Mouse (Mus musculus) testis, postnatal 14 days (tissue): ENCODE measurements around the gene Smim14.
A peak's percentile ranks its signal among the peaks of the same experiment; 100 is the strongest.
"Not testable (repeated sequence)": the region's sequence is repeated elsewhere in the genome, so short reads cannot be mapped to it uniquely, and the experiment has no call there.

Experiments used
- DNase-seq: peaks from one replicate; pipeline ENCODE4 v3.0.0; 2021; ENCODE audit warnings: low spot score

The Smim14 gene

DNA sequence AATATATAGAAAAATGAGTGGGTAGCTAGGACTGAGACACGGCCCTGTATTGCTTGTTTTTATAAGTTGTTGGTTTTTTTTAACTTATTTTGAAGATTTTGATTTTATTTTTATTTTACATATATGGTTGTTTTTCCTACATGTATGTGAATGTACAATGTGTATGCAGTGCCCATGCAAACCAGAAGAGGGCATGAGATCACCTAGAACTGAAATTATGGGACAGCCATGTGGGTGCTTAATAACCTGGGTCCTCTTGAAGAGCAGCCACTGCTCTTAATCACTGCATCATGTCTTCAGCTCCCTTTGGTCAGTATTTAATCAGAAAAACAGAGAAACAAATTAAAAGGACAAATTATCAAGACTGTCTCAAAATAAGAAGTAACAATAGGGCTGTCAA lies 15.2 kb downstream of the Smim14 start:
- no peak for DNase-seq

DNA sequence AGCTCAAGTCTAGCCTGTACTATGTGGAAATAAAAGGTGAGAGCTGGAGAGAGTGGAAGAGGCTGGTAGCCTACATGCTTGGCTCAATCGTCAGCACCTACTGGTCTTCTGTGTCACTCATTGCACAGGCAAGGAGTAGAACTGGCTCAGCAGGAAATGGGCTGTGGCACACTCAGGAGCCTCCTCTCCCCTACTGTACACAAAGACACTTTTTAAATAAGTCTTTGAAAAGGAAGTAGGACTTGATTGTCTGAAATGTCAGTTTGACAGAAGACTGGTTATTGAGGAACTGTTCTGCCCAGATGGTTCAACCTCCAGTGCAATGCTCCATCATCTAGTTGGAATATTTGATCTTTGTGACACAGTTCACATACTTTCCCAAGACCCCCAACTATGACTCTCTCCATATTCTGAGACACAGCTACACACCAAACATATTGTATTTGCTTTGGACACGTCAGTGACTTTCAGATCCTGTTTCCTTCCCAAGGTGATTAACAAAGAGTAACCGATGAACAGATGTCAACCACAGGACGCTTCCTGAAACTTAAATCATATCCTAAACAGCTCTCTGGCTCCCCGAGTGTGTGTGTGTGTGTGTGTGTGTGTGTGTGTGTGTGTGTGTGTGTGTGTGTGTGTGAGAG lies 22.2 kb downstream of the Smim14 start:
- DNase-seq = no peak

DNA sequence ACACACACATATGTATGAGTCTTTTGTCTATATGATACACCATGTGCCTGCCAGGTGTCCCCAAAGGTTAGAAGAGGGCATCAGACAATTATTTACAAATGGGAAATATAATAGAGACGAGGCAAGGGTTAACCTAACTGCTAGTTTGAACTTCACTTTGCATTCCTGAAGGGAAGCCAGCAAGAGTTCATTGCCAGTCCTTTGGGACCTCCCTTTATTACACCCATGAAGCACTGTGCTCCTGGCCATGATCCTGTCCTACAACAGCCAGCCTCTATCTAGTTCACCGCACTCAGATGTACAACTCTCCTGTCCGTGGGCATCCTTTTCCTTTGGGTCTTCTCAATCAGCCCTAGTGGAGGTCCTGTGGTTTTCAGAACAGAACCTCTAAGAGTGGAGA lies 23.5 kb downstream of the Smim14 start:
- DNase-seq = no peak

DNA sequence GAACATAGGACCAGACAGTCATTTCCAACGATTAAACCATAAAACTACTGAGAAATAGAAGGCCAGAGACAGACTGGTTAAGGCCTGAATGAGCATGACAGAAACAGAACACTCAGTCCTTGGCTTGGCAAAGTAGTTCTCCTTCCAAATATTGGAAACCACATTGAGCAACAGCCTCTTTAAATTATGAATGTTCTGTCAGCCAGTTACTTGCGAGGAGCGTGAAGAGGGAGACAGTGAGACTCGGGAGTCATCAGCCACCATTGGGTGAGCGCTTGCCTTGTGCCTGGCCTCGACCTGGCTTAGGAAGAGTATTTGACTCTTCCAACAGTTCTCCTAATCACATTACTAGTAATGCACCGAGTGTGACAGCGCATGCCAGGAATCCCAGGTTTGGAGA lies 28.6 kb downstream of the Smim14 start:
- DNase-seq = no peak

DNA sequence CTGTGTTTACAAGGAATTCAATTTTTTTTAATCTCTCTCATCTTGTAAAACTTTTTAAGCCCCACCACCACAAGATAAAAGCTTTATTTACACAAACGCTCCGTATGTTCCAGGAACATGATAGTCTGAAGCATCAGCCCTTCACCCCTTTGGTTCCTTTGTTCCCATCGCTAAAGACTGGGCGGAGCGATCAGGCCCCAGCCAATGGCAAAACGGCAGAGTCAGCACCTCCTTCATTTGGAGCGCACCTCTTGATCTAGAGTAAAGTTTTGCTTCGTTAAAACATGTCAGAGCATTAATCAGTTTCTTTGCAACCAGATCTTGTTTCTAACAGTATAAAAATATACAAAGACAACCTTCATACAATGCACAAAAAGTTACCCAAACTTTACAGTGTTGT lies 31.2 kb downstream of the Smim14 start:
- no peak for DNase-seq

DNA sequence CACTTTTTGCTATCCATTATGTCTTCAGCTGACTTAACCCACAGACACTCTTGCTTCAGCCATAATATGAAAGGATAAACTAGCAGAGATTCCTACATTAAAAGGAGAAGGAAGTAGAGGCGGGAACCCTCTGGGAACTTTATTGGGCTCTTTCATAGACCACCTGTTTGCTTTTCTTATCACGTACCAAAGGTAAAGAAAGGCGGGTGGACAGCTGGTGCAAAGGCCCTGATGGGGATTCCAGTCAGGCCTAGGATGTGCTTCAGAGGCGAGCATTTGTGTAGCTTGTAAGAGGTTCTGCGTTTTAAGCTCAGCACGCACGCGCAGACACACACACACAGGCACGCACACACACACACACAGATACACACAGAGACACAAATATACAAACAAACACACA lies 35.6 kb downstream of the Smim14 start:
- DNase-seq = no peak

DNA sequence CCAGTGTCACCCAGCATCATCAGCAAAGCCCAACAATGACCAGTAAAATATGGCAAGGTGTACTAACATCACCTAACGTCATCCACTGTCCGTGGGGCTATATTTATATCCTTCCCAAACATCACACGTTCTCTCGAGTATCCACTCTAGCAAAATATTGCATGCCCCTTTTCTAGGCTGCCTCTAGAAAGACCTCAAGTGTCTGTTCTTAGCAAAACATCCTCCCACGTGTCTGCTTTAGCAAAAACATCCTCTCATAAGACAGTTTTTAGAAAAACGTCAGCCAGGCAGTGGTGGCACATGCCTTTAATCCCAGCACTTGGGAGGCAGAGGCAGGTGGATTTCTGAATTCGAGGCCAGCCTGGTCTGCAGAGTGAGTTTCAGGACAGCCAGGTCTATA lies 36.8 kb downstream of the Smim14 start:
- no peak for DNase-seq

DNA sequence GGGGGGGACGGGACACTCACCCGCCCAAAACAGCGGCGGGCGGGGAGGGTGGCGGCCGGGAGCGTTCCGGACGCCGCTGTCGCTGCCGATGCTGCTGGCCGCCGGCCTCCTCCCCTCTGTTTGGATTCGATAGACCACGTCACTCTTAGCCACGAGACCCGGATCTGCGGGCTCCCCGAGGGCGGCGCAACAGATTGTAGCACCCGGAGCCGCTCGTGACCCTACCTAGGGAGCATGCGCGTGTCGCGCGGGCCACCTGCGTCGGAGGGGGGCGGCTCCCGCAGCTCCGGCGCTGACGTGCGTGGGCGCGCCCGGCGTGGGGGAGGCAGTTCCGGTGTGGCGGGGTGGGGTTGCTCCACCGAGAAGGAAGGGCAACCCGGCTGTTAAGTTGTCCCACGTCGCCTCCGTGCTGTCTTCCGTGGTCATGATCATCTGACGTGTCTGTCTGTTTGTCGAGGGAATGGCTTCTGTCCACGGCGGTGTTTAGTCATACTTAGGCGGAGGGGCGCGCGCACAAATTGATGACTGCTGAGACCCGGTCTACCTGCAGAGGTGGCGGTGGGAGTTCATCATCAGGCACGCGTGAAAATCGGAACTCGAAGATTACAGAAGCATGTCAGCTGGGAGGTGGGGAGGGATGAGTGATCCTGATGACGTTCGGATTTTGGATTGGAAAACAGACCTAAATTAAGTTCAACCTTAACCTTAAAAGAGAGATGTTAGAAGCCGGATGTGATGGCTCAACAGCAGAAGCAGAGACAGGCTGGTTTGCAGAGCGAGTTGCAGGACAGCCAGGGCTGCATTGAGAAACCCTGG lies 44.1 kb downstream of the Smim14 start, which contains the start of gene Gm43552:
Gene Gm43552 (minus strand): TSS at position 118 of the 816 bp plus-strand sequence.
- peak; percentile 96 for DNase-seq

DNA sequence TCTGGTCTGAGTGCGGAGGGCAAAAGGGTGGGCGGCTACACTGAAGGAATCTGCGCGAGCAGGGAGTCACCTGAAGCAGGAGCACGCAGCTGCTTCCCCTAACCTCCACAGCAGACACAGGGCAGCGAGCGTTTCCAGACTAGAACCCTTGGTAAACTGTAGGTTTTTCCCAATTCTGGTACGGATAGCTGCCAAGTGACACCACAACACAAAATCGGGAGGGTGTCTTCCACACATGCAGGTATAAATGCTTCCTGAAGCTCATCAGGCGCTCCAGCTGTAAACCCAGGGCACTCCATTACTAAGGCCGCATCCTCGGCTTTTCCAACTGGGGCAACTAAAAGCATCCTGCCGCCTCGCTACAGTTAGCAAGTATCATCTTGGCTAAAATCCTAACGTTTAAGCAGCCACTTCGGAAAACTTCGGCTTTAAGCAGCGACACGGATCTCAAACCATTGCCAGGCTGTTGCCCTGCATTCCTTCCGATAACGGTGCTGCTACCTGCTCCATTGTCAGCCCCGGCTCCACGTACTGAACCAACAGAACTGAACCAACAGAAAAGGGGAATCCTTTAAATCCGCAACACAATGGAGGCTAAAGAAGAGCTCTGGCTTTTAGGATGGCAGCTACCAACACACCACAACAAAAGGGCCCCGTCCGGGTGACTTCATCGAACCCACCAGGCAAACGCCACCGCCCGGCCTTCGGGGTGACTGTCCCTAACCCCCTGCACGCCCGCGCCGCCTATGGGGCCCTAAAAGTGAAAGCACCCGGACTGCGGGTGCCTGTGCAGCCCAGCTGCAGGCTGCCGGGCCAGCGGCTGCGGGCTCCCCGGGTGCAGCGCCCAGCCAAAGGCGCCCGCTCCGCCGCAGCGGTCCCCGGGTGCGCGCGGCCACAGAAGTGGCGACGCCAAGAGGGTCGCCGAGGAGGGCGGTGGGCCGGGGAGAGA lies 44.9 kb downstream of the Smim14 start:
- peak; percentile 67 for DNase-seq

DNA sequence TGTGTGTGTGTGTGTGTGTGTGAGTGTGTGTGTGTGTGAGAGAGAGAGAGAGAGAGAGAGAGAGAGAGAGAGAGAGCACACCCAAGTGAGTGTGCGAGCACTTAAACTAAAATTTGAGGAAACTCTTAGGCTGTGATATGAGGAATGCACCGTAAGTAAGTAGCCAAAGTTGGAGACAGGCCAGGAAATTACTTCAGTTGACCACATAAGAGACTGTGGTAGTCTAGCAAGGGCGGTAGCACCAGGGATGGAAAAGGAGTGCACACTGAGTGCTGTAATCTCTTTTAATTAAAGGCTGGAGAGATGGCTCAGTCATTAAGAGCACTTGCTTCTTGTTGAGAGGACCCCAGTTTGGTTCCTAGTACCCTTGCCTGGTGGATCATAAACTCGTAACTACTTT lies 47.2 kb downstream of the Smim14 start:
- DNase-seq = no peak

DNA sequence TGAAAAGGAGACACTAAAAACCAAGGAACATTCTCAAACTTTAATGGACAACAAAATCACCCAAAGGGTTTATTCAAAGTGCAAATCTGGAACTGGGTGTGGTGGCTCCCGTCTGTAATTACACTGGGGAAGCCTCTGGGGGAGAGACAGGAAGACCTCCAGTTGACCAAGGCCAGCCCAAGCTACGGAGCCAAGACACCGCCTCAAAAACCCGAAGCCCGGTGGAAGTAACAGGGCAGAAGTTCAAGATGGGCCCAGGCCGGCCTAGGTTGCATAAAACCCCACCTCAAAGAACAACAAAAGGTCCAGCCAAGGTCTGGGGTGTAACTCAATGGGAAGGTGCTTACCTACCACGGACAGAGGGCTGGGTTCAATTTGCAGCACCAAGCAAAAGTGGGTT lies 48.3 kb downstream of the Smim14 start:
- no peak for DNase-seq

DNA sequence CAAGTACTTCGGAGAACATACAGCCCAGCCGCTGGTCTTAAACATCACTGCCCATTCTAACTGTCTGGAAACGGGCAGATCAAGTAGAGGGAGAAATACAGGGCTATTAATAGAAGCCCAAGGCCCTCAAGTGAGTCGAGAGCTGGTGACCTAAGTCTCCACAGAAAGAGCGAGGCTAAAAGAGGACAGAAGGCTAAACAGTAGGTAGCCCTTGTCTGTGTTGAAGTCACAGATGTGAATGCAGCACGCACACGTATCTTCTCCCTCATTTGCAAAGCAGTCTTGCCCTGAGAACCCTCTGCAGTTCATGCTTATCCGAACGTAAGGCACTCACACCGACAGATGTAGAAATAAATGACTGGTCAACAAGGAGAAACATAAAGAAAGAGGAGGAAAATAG lies 49.6 kb downstream of the Smim14 start:
- no peak for DNase-seq

DNA sequence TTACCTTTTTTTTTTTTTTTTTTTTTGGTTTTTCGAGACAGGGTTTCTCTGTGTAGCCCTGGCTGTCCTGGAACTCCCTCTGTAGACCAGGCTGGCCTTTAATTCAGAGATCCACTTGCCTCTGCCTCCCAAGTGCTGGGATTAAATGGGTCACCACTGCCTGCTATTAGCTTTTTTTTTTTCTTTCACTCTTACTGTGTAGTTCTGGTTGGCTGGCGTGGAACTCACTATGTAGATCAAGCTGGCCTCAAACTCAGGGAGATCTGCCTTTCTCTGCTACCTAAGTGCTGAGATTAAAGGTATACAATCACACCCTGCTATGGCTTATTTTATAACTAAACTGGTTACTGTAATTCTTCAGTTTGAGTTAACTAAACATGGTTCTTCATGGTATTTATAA lies 50.5 kb downstream of the Smim14 start:
- no peak for DNase-seq

DNA sequence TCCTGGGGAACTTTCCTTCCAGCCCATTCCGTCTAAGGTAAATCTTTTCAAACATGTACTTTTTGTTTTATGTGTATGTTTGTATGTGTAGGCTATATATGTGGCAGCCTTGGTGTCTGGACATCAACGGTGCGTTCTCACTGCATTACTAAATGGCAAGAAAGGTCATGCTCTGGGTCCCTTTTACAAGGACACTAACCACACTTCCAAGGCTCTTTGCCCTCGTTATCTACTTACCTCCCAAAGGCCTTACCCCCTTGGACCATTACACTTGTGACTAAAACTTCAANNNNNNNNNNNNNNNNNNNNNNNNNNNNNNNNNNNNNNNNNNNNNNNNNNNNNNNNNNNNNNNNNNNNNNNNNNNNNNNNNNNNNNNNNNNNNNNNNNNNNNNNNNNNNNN lies 54.0 kb downstream of the Smim14 start:
- DNase-seq = no peak

DNA sequence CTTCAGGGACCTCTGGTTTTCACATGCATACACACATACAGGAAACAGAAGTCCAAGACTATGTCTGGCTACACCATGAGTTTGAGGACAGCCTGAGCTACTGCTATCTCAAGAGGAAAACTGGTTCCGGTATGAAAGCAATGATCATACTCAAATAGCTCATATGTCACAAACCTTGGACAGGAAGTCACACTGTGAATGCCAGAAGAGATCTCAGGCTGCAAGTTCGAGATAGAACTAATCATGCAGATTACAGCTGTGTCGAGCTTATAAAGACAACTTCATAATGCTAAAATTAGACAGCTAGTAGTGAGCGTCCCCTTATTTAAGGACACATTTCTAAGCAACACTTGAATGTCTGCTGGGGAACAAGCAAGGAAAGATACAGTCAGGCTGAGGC lies 56.5 kb downstream of the Smim14 start:
- no peak for DNase-seq

DNA sequence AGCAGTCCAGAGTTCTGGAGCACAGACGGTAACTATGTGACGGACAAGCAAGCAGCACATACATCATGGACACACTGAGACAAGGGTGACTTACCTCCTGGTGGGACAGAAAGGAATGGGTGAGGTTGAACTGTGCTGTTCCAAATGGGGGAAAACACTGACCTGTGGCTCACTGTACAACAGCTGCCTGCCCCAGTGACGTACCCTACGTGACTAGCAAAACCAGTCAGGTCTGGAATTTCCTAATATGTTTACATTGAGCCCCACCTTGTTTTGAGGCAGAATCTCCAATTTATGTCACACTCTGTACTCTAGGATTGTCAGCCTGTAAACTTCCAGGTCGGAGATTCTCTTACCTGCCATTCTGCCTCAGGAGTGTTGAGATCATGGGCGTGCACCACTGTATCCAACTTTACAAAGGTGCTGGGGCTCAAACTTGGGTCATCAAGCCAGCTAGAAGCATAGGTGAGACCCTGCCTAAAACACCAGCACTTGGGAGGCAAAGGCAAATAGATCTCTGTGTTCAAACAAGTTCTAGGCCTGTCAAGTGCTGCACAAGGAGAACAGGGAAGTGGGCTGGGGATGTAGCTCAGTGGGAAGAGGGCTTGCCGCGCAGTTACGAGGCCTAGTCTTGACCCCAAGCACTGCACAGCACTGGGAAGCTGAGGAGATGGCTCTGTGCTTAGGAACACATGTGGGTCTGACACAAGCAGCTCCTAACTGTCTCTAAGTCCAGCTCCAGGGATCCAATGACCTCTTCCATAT lies 57.1 kb downstream of the Smim14 start:
- DNase-seq = no peak

DNA sequence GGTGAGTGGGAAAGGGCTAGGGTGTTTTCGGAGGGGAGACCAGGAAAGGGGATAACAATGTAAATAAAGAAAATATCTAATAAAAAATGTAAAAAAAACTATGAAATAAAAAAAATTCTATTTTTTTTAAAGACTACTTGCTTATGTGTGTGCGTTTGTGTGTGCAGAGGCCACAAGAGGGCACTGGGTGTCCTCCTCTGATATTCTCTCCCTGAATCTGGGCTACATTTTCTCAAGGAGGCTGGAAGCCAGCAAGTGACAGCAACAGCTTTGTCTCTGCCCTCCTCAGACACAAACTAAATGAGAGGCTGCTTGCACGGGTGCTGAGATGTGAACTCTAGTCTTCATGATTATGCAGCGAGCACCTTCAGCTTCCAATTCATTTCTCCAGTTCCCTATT lies 58.8 kb downstream of the Smim14 start:
- no peak for DNase-seq

DNA sequence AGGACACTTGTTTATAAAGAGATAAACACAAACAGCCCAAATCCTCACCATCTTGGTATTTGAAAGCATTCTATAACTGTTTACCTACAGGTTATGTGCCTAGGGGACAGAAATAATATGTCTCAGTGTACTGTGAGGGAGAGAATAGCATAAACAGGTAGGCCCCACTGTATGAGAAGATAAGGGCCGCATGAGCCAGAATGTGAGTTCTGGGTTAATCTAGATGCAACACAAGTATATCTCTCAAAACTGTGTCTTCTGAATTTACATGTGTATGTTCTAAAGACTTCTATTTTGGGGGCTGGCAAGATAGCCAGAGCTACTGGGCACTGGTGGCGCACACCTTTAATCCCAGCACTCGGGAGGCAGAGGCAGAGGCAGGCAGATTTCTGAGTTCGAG lies 60.2 kb downstream of the Smim14 start:
- not testable (repeated sequence) for DNase-seq

DNA sequence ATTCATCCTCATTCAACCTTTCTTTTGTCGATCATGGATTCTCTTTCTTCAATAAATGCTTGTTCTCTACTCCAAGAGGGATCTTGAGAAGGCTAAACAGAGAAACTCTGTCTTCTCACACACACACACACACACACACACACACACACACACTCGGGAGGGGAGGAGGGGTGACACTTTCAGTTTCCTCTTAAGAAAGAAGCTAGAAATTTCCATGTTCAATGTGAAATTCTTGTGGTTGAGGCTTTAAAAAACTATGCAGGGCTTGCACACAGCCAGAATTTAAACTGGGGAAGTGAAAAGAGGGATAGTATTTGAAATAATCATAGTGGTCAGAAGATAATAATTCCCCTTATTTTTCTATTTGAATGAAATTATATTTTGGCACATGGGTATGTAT lies 61.2 kb downstream of the Smim14 start:
- no peak for DNase-seq

DNA sequence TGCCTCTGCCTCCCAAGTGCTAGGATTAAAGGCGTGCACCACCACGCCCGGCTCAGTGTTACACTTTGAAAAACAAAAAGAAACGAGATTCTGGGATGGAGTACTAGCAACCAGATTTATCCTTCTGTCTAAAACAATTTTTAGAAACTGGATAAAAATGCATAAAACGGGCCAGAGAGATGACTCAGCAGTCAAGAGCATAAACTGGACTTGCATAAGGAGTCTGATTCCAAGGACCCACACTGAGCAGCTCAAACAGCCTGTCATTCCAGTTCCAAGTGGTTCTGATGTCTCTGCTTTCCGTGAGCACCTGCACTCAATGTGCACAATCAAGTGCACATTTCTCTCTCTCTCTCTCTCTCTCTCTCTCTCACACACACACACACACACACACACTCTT lies 67.2 kb downstream of the Smim14 start:
- DNase-seq = no peak

DNA sequence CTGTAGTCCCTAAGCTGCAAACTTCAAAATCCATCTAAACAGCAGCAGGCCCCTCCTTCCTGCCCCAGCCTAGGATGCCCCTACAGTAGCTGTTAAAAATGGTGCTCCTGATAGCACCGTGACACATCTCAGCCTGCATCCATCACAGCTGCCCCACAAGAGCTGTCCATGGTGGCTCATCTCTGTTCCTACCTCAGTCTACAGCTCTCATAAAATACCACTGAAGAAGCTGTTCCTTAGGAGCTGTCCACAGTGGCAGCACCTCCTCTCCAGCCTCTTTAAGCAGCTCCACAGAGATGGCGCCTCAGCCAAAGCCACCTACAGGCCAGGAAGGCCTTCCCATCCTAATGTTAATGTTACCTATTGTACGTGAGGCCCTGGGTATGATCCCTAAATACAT lies 70.1 kb downstream of the Smim14 start:
- no peak for DNase-seq

DNA sequence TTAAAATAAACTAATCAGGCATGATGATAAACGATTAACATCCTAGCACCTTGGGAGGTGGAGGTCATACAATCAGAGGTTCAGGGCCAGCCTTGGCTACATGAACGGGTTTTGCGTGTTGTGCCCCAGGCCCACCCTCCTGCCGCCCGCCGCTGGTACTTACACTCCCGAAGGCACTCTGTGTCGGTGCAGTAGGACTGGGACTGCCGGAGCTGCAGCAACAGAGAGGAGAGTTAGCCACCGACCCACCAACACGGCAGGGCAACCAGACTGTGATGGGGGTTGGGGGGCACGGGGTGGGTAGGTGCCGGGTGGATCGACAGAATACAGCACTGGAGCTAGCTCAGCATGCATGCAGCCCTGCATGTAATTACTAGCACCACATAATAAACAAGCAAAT lies 76.6 kb downstream of the Smim14 start:
- DNase-seq = no peak
